Mouse (Mus musculus) forebrain, embryonic 11.5 days (tissue): ENCODE results near the gene Gm17019. TPM values are rescaled to one million over a fixed set of nuclear protein-coding genes. Genes with fewer than 3 reads are reported as not detected.
"Not testable (repeated sequence)": the region's sequence is repeated elsewhere in the genome, so short reads cannot be mapped to it uniquely, and the experiment has no call there.

Experiments
- ATAC-seq: fragments of 200-750 bp; cut with Nextera tagmentation; replicated peaks from 2 replicates; pipeline ENCODE4 v1.8.0; 2017; ENCODE audit warnings: moderate TSS enrichment; ENCODE audit not compliant: low FRiP score
- DNase-seq: peaks from one replicate; pipeline ENCODE4 v3.0.0-alpha.2; 2017; ENCODE audit warnings: low spot score
- H3K27ac ChIP-seq: fragments of 300-500 bp; sonication (generic); 2 replicates; pipeline ENCODE4 v1.5.1; 2014; ENCODE audit warnings: low read depth, low read length
- H3K27me3 ChIP-seq: fragments of 300-500 bp; sonication (generic); 2 replicates; pipeline ENCODE4 v1.6.1; 2014; ENCODE audit warnings: mild to moderate bottlenecking, low read length, mixed read lengths; ENCODE audit not compliant: control insufficient read depth, insufficient read depth
- H3K36me3 ChIP-seq: fragments of 300-500 bp; sonication (generic); 2 replicates; pipeline ENCODE4 v1.6.1; 2014; ENCODE audit warnings: mild to moderate bottlenecking, low read length, moderate library complexity, mixed read lengths; ENCODE audit not compliant: control insufficient read depth, insufficient read depth
- H3K4me1 ChIP-seq: fragments of 300-500 bp; sonication (generic); replicated peaks from 2 replicates; pipeline ENCODE4 v1.6.1; 2014; ENCODE audit warnings: low read length, mixed read lengths; ENCODE audit not compliant: control insufficient read depth, insufficient read depth
- H3K4me2 ChIP-seq: fragments of 300-500 bp; sonication (generic); 2 replicates; pipeline ENCODE4 v1.6.1; 2014; ENCODE audit warnings: low read depth, mild to moderate bottlenecking, low read length, moderate library complexity, mixed read lengths; ENCODE audit not compliant: severe bottlenecking
- H3K4me3 ChIP-seq: fragments of 300-500 bp; sonication (generic); 2 replicates; pipeline ENCODE4 v1.5.1; 2014; ENCODE audit warnings: low read depth, low read length
- H3K9ac ChIP-seq: fragments of 300-500 bp; sonication (generic); 2 replicates; pipeline ENCODE4 v1.6.1; 2014; ENCODE audit warnings: low read length
- H3K9me3 ChIP-seq: fragments of 300-500 bp; sonication (generic); 2 replicates; pipeline ENCODE4 v1.6.1; 2016; ENCODE audit warnings: low read length, mixed read lengths; ENCODE audit not compliant: control insufficient read depth
- WGBS: fragments of 180-500 bp; shearing (Covaris S2); extraction: QIAGEN DNeasy Blood & Tissue Kit; methylation state at CpG from one replicate; pipeline ENCODE4 v1.1.7; 2014; 5-methylcytosine and 5-hydroxymethylcytosine counted together
- polyA plus RNA-seq: library from polyadenylated mRNA; unstranded; fragments of >200 nt; fragmentation: Nextera tagmentation; extraction: Ambion mirVana; gene quantifications from 2 replicates; pipeline ENCODE4 v1.2.1, GENCODE M21; 2014

Gene Gm17019
- polyA plus RNA-seq, result not detected in 2 replicates

DNA sequence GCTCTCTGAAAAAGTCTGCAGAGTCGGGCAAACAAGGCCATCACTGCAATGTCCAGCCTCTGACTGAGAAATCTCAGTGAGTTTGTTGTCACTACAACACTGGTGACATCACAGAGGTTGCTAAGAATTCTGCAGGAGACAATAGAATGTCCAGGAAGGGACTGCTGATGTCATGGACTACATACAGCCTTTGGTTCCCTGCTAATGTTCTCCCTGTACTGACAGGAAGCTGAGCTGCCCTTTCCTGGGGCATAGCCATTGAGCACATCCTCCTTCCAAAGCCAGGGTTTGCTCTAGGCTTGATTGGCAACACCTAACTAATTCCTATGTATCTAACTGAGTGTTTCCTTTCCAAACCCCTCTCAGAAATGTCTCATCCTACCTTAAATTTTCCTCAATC, at the start of gene Gm17019:
Gm17019 (minus strand) TSS at position 101 of the 400 bp plus-strand sequence.
- not testable (repeated sequence) for H3K27ac ChIP-seq, H3K9ac ChIP-seq, H3K27me3 ChIP-seq, ATAC-seq, H3K4me3 ChIP-seq, H3K9me3 ChIP-seq, H3K4me2 ChIP-seq, H3K36me3 ChIP-seq, H3K4me1 ChIP-seq, DNase-seq
- WGBS, result 46% methylated on average over 1 of the region's 1 CpGs

GRCm38 (mm10) chr5:15062385-15062715, 29.6 kb upstream of the Gm17019 start:
- H3K36me3 ChIP-seq, H3K9ac ChIP-seq, H3K4me2 ChIP-seq, ATAC-seq, H3K27me3 ChIP-seq, DNase-seq, H3K27ac ChIP-seq, H3K4me1 ChIP-seq, H3K4me3 ChIP-seq: not testable (repeated sequence)
- WGBS, result 91% methylated on average over 1 of the region's 1 CpGs
- H3K9me3 ChIP-seq, result peaks cover 12% of the 10 kb centered on the region

DNA sequence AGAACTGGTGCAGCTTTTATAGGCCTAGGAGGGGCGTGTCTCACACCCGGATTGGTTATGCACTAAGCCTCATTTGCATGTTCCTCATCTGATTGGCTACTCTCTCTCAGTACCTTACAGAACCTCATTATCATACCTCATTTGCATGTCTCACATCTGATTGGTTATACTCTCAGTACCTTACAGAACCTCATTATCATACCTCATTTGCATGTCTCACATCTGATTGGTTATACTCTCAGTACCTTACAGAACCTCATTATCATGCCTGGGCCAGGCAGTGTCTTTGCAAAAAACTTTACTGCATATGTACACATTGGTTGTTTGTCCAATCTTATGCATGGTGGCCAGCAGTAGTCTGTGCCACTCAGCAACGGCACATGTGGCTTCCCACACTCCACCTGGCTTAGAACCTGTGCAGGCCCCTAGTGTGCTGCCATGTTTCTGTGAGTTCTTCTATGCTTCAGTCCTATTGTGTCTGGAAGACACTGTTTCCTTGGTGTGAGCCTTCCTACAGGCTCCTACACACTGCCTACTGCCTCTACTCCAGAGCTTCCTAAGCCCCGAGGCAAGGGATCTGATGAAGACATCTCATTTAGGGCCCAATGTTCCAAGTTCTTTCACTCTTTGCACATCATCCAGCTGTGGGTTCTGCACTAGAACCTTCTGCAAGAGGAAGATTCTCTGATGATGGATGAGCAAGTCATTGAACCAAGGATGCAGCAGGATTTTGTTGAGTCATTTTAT, 29.0 kb upstream of the Gm17019 start:
- WGBS, result 83% methylated on average over 4 of the region's 4 CpGs
- DNase-seq, H3K27me3 ChIP-seq, H3K27ac ChIP-seq, H3K36me3 ChIP-seq, H3K4me3 ChIP-seq, H3K4me1 ChIP-seq, H3K4me2 ChIP-seq, H3K9ac ChIP-seq: not testable (repeated sequence)
- ATAC-seq, result peak; percentile 88
- H3K9me3 ChIP-seq, result peaks cover 14% of the 10 kb centered on the region

GRCm38 (mm10) chr5:15054151-15055025, 21.6 kb upstream of the Gm17019 start:
- H3K9me3 ChIP-seq, result peaks cover 11% of the 10 kb centered on the region
- WGBS, result 78% methylated on average over 10 of the region's 10 CpGs
- H3K27ac ChIP-seq, H3K27me3 ChIP-seq, DNase-seq, H3K36me3 ChIP-seq, H3K9ac ChIP-seq, H3K4me2 ChIP-seq, H3K4me1 ChIP-seq, H3K4me3 ChIP-seq: not testable (repeated sequence)
- ATAC-seq, result 0 out of 2 replicates have a peak, but pooled peaks have one; percentile 39

DNA sequence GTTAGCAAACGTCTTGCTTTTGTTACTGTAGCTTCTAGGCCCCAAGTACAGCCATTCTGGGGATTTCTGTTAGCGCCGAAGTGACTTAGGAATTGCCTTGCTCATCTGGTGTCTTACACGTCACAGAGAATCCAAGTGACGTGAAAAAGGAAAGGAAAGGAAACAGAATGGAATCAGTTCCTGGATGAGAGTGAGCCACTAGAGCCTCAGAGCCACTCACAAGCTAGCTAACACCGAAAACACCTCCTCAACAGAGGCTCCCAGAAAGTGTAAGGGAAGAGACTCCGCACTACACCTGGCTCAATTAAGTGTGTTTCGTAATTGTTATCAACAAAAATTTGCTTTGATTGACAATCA, 20.8 kb upstream of the Gm17019 start:
- not testable (repeated sequence) for H3K36me3 ChIP-seq, H3K27me3 ChIP-seq, H3K4me3 ChIP-seq, DNase-seq, H3K4me2 ChIP-seq, H3K9ac ChIP-seq, H3K4me1 ChIP-seq, H3K27ac ChIP-seq
- H3K9me3 ChIP-seq, result peaks cover 11% of the 10 kb centered on the region
- 85% methylated on average over 7 of the region's 8 CpGs for WGBS
- peak; percentile 69 for ATAC-seq

DNA sequence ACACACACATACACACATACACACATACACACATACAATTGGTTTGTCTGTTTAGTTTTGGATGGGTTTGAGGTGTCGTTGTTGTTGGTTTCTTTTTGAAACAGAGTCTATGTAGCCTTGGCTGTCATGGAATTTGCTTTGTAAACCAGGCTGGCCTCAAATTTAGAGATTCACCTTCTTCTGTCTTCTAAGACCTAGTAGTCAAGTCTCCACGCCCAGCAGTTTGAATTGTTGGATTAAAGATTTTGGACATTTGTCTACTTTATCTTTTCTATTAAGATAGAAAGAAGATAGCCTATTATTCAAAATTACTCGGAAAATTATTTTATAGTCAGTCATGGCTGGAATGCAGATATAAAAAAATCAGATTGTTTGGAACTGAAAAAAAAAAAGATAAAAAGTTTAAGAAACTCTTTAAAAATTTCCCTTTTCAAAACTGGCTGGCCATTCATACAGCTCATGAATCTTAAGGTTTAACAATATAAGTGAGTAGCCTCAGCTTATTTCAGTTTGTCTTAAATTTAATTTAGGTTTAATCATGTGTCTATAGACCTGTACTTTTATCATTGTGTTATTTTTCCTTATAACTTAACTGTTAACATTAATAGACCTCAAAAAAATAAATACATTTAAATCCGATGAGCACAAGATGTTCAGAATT, 20.3 kb upstream of the Gm17019 start:
- H3K27ac ChIP-seq, DNase-seq, H3K4me3 ChIP-seq, H3K27me3 ChIP-seq, H3K4me1 ChIP-seq, H3K36me3 ChIP-seq, H3K9ac ChIP-seq, H3K4me2 ChIP-seq: not testable (repeated sequence)
- peak; percentile 33; the same call in 1 of the 2 replicates for ATAC-seq
- WGBS, result 86% methylated on average over 4 of the region's 4 CpGs
- H3K9me3 ChIP-seq, result peaks cover 11% of the 10 kb centered on the region

DNA sequence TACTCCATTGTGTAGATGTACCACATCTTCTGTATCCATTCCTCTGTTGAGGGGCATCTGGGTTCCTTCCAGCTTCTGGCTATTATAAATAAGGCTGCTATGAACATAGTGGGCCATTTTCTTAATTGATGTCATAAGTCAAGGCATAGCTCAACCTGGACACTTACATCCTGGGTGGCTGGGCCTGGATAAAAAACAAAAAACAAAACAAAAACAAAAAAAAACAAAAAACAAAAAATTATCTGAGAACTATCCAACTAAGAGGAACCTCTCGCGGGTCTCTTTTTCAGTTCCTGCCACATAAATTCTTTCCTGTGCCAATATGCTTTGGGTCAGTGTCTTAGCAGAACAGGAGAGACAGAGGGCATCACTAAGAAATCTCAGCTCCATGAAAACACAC, 18.0 kb upstream of the Gm17019 start:
- H3K4me1 ChIP-seq, H3K9me3 ChIP-seq, H3K4me2 ChIP-seq, H3K9ac ChIP-seq, H3K27ac ChIP-seq, H3K4me3 ChIP-seq, H3K27me3 ChIP-seq, H3K36me3 ChIP-seq, DNase-seq: not testable (repeated sequence)
- 73% methylated on average over 2 of the region's 2 CpGs for WGBS
- peak; percentile 80 for ATAC-seq

GRCm38 (mm10) chr5:15044830-15045767, 12.3 kb upstream of the Gm17019 start:
- ATAC-seq, result peak; percentile 64
- H3K27ac ChIP-seq, DNase-seq, H3K4me3 ChIP-seq, H3K9ac ChIP-seq, H3K4me1 ChIP-seq, H3K27me3 ChIP-seq, H3K36me3 ChIP-seq, H3K4me2 ChIP-seq, H3K9me3 ChIP-seq: not testable (repeated sequence)
- 83% methylated on average over 4 of the region's 9 CpGs for WGBS
